Mouse (Mus musculus) CH12.LX (cell line): ENCODE results near the gene Gmds. TPM values are rescaled to one million over a fixed set of nuclear protein-coding genes. Genes with fewer than 3 reads are reported as not detected.

Experiments
- DNase-seq: peaks from one replicate; pipeline ENCODE4 v3.0.0-alpha.2; 2013; ENCODE audit errors: extremely low read depth
- H3K27ac ChIP-seq: 2 replicates; pipeline ENCODE4 v1.5.1; 2012; ENCODE audit warnings: low read depth, mild to moderate bottlenecking, control low read depth, moderate library complexity; ENCODE audit not compliant: insufficient read depth
- H3K27me3 ChIP-seq: replicated peaks from 2 replicates; pipeline ENCODE3; 2012; ENCODE audit warnings: inconsistent platforms
- H3K36me3 ChIP-seq, 2 experiments: replicated peaks in 1 of 2; 2 replicates each; pipeline versions ENCODE3 to v1.6.1; 2012; ENCODE audit warnings: inconsistent platforms in 1 of 2, low read length in 1 of 2, mild to moderate bottlenecking in 1 of 2, mixed read lengths in 1 of 2, moderate library complexity in 1 of 2; ENCODE audit not compliant: control insufficient read depth in 1 of 2, insufficient read depth in 1 of 2
- H3K4me1 ChIP-seq, 2 experiments: 2 replicates each; pipeline ENCODE4 v1.6.1; 2012; ENCODE audit warnings: inconsistent platforms in 1 of 2, moderate library complexity in 1 of 2; ENCODE audit not compliant: insufficient read depth in 2 of 2, control insufficient read depth in 1 of 2
- H3K4me2 ChIP-seq: 2 replicates; pipeline ENCODE4 v1.6.1; 2012; ENCODE audit warnings: low read depth, mild to moderate bottlenecking, control low read depth; ENCODE audit not compliant: poor library complexity, insufficient read depth, severe bottlenecking
- H3K4me3 ChIP-seq, 3 experiments: fragments of 150-350 bp in 1 of 3; sonication (generic) in 1 of 3; replicated peaks in 1 of 3; 2 replicates each; pipeline versions ENCODE3 to v1.5.1; 2011 to 2012; ENCODE audit warnings: low read depth in 2 of 3, low read length in 2 of 3, mild to moderate bottlenecking in 2 of 3, moderate library complexity in 2 of 3, control low read depth in 1 of 3, improper control_type of control experiment in 1 of 3, inconsistent platforms in 1 of 3, mixed read lengths in 1 of 3; ENCODE audit not compliant: poor library complexity in 1 of 3
- H3K79me2 ChIP-seq: replicated peaks from 2 replicates; pipeline ENCODE4 v1.6.1; 2012; ENCODE audit warnings: mild to moderate bottlenecking, moderate library complexity; ENCODE audit not compliant: control insufficient read depth, poor library complexity, insufficient read depth, severe bottlenecking; ENCODE audit errors: extremely low read depth
- H3K9ac ChIP-seq: 2 replicates; pipeline ENCODE4 v1.6.1; 2012; ENCODE audit warnings: low read depth, mild to moderate bottlenecking, control low read depth, moderate library complexity; ENCODE audit not compliant: insufficient read depth
- H3K9me3 ChIP-seq: replicated peaks from 2 replicates; pipeline ENCODE3; 2012; ENCODE audit warnings: low read length, inconsistent platforms, mixed read lengths
- BHLHE40 ChIP-seq: IDR thresholded peaks from 2 replicates; pipeline ENCODE4 v1.6.1; 2011; ENCODE audit warnings: mild to moderate bottlenecking, low read depth, low read length, improper control_type of control experiment
- CHD1 ChIP-seq: IDR thresholded peaks from 2 replicates; pipeline ENCODE4 v1.6.1; 2012; ENCODE audit warnings: low read depth, low read length, improper control_type of control experiment, inconsistent platforms
- GABPA ChIP-seq: IDR thresholded peaks from 2 replicates; pipeline ENCODE4 v1.6.1; 2012; ENCODE audit warnings: low read depth, low read length, improper control_type of control experiment, inconsistent platforms; ENCODE audit not compliant: insufficient replicate concordance
- HCFC1 ChIP-seq: IDR thresholded peaks from 2 replicates; pipeline ENCODE4 v1.6.1; 2012; ENCODE audit warnings: low read depth, mild to moderate bottlenecking, inconsistent platforms, low read length, improper control_type of control experiment
- IRF4 ChIP-seq: IDR thresholded peaks from 2 replicates; pipeline ENCODE4 v1.6.1; 2014; ENCODE audit warnings: low read depth, mild to moderate bottlenecking, inconsistent platforms, low read length, improper control_type of control experiment
- JUN ChIP-seq: IDR thresholded peaks from 2 replicates; pipeline ENCODE4 v1.6.1; 2011; ENCODE audit warnings: low read depth, mild to moderate bottlenecking, low read length, improper control_type of control experiment, moderate library complexity; ENCODE audit not compliant: insufficient read depth
- JUND ChIP-seq: conservative IDR thresholded peaks from 2 replicates; pipeline ENCODE4 v1.6.1; 2011; ENCODE audit warnings: low read depth, low read length, improper control_type of control experiment
- KAT2A ChIP-seq: IDR thresholded peaks from 2 replicates; pipeline ENCODE4 v1.6.1; 2012; ENCODE audit warnings: low read length, improper control_type of control experiment, inconsistent platforms; ENCODE audit not compliant: insufficient replicate concordance
- MAFK ChIP-seq: IDR thresholded peaks from 2 replicates; pipeline ENCODE4 v1.6.1; 2011; ENCODE audit warnings: low read length, improper control_type of control experiment; ENCODE audit not compliant: insufficient replicate concordance
- MEF2A ChIP-seq: IDR thresholded peaks from 2 replicates; pipeline ENCODE4 v1.6.1; 2014; ENCODE audit warnings: low read depth, mild to moderate bottlenecking, inconsistent platforms, low read length, improper control_type of control experiment, borderline replicate concordance
- NELFE ChIP-seq: IDR thresholded peaks from 2 replicates; pipeline ENCODE4 v1.6.1; 2011; ENCODE audit warnings: low read depth, low read length, improper control_type of control experiment
- PAX5 ChIP-seq: IDR thresholded peaks from 2 replicates; pipeline ENCODE4 v1.6.1; 2012; ENCODE audit warnings: low read length, inconsistent platforms, mixed read lengths
- RCOR1 ChIP-seq: conservative IDR thresholded peaks from 2 replicates; pipeline ENCODE4 v1.6.1; 2012; ENCODE audit warnings: low read depth, mild to moderate bottlenecking, inconsistent platforms, low read length, improper control_type of control experiment
- SMC3 ChIP-seq: IDR thresholded peaks from 2 replicates; pipeline ENCODE4 v1.6.1; 2011; ENCODE audit warnings: low read depth, low read length, improper control_type of control experiment
- TCF12 ChIP-seq: IDR thresholded peaks from 2 replicates; pipeline ENCODE4 v1.6.1; 2014; ENCODE audit warnings: low read depth, mild to moderate bottlenecking, inconsistent platforms, low read length, improper control_type of control experiment
- USF2 ChIP-seq: conservative IDR thresholded peaks from 2 replicates; pipeline ENCODE4 v1.6.1; 2011; ENCODE audit warnings: low read depth, low read length, improper control_type of control experiment
- ZC3H11A ChIP-seq: IDR thresholded peaks from 2 replicates; pipeline ENCODE4 v1.6.1; 2012; ENCODE audit warnings: low read depth, mild to moderate bottlenecking, inconsistent platforms, low read length, improper control_type of control experiment
- ZKSCAN1 ChIP-seq: IDR thresholded peaks from 2 replicates; pipeline ENCODE4 v1.6.1; 2012; ENCODE audit warnings: low read depth, inconsistent platforms, low read length, improper control_type of control experiment, borderline replicate concordance
- dilution Hi-C: fragments of 300-500 bp; cut with MboI; formaldehyde crosslinking; loops from 2 replicates; pipeline ENCODE4 v1.14.3; 2020; ENCODE audit warnings: low sequenced_read_pairs; ENCODE audit not compliant: extremely low pct_unique_long_range_greater_than_20kb, extremely low pct_ligation_motif_present
- in situ Hi-C: fragments of 300-500 bp; cut with MboI; formaldehyde crosslinking; loops from 3 replicates; pipeline ENCODE4 v1.14.3; 2019; ENCODE audit warnings: low sequenced_read_pairs, low pct_ligation_motif_present, low pct_unique_long_range_greater_than_20kb, mixed read lengths
- polyA plus RNA-seq: library from polyadenylated mRNA; unstranded; fragments of >175 nt; gene quantifications from 2 replicates; pipeline ENCODE4 v1.2.1, GENCODE M21; 2012; ENCODE audit warnings: low read depth; ENCODE audit not compliant: insufficient read length
- total RNA-seq, 2 experiments: library from RNA; depleted of rRNA; stranded (reverse); fragments of 300-350 nt in 1 of 2; fragments of >200 nt in 1 of 2; gene quantifications; 2 replicates each; pipeline ENCODE4 v1.2.3; 2012 to 2014

The Gmds gene
- total and polyA plus RNA-seq, 3 experiments: 11.0 to 19.3 (median 15.1) TPM

- Histone ChIP-seq H3K9ac (no peak overlapping the region), H3K9me3 (no peaks in the 10 kb centered on the region), H3K79me2 (no peaks in the 10 kb centered on the region), H3K4me3 (no peak overlapping the region), H3K27ac (no peak overlapping the region), H3K4me1 (peaks cover 0 to 13% of the 10 kb centered on the region in 2 experiments; a peak in 2 of 4 replicates), H3K4me2 (no peak overlapping the region), H3K27me3 (no peaks in the 10 kb centered on the region), H3K36me3 (peaks cover 0 to 1% of the 10 kb centered on the region in 2 experiments)
- in situ Hi-C loops (loop anchor here (25.0 kb wide), 1 partner anchor 389 kb away; no protein-coding TSS in a partner anchor), dilution Hi-C loops (no loop called here)
- DNase-seq: no peak
- TF ChIP-seq SMC3 (no peak), TCF12 (no peak), USF2 (no peak), GABPA (no peak), RCOR1 (no peak), ZKSCAN1 (no peak), BHLHE40 (no peak), HCFC1 (no peak), IRF4 (no peak), PAX5 (no peak), ZC3H11A (no peak), JUND (no peak), MAFK (no peak), NELFE (no peak), CHD1 (no peak), JUN (no peak), KAT2A (no peak)
Observed at GRCm38 (mm10) chr13:31823316-31823715, 515.2 kb downstream of the Gmds start.

- H3K27me3 ChIP-seq: no peaks in the 10 kb centered on the region
- in situ Hi-C loops: loop anchor here (25.0 kb wide), 1 partner anchor 391 kb away; no protein-coding TSS in a partner anchor
- dilution Hi-C loops: no loop called here
- TF ChIP-seq MEF2A: no peak
- TF ChIP-seq JUND: no peak
- no peak overlapping the region for H3K9ac ChIP-seq
- H3K27ac ChIP-seq: no peak overlapping the region
- H3K79me2 ChIP-seq: no peaks in the 10 kb centered on the region
- H3K4me2 ChIP-seq: no peak overlapping the region
- H3K4me1 ChIP-seq: peaks cover 0 to 13% of the 10 kb centered on the region in 2 experiments; a peak in 2 of 4 replicates
- DNase-seq: no peak
- H3K4me3 ChIP-seq: no peak overlapping the region
- peaks cover 0 to 5% of the 10 kb centered on the region in 2 experiments for H3K36me3 ChIP-seq
- H3K9me3 ChIP-seq: no peaks in the 10 kb centered on the region
Observed at GRCm38 (mm10) chr13:31821050-31821449, 517.5 kb downstream of the Gmds start.
